Mouse (Mus musculus): Measurements from ENCODE around the gene Thap11. TPM values are rescaled to one million over a fixed set of nuclear protein-coding genes. Genes with fewer than 3 reads are reported as not detected.
A peak's percentile ranks its signal among the peaks of the same experiment; 100 is the strongest.

Gene Thap11
- polyA plus RNA-seq, 1 experiment: 41.5 TPM

DNA sequence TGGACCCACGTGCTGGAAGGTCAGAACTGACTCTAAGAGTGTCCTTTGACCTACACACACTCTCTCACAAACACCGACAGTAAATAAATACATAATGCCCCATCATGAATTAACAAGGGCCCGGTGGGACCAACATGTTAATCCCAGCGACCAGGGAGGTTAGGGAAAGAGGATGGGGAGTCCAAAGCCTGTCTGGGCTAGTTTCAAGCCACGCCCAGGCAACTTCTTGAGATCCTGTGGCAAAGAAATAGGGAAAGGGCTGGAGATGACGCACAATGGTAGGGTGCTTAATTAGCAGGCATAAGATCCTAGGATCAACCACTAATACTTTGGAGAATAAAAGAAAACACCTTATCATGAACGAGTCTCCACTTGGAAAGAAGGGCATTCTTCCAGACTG is 4.3 kb upstream of the Thap11 start:
- 60% methylated on average over 7 of the region's 7 CpGs for WGBS
- Histone ChIP-seq H3K27ac (ENCODE audit: insufficient read depth, low read depth, low read length) (no peak overlapping the region), H3K4me3 (ENCODE audit: insufficient read depth, low read depth, low read length) (no peak overlapping the region), H3K36me3 (ENCODE audit: control insufficient read depth, insufficient read depth, low read length) (no peaks in the 10 kb centered on the region), H3K27me3 (replicated peaks; ENCODE audit: control insufficient read depth, insufficient read depth, low read length) (no peaks in the 10 kb centered on the region), H3K4me1 (ENCODE audit: control insufficient read depth, insufficient read depth, low read length) (no peaks in the 10 kb centered on the region; the same call in 1 of the 2 replicates)
- TF ChIP-seq POLR2A (IDR thresholded peaks at IDR 0.05; ENCODE audit: low read depth, low read length) (no peak), CTCF (conservative IDR thresholded peaks at IDR 0.05; ENCODE audit: insufficient read depth, insufficient read length, low read depth, low read length) (no peak)
- no peak for DNase-seq

DNA sequence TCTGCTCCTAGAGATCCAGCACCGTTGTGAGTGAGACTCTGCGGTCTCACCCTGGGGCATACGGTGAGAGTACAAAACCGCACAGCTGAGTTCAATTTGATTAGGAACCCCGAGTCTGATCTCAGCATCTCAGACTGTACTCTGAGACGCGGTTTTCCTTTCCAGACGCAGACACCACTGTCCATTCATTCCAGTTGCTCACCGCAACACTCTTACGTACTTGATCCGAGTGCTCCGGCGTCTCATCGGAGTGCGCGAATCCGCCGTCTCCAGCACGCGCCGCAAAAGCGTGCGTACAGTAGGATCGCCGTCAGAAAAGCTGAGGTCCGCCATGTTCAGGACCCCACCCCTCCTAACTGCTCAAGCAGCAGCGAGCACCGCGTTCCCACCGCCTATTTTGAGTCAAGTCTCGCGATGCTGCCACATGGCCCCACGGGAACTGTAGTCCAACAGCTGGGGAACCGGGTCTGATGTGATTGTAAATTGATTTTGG is 3.2 kb upstream of the Thap11 start:
- no peak overlapping the region for H3K27ac ChIP-seq (ENCODE audit: insufficient read depth, low read depth, low read length)
- no peak for TF ChIP-seq POLR2A (IDR thresholded peaks at IDR 0.05; ENCODE audit: low read depth, low read length)
- no peak for TF ChIP-seq CTCF (conservative IDR thresholded peaks at IDR 0.05; ENCODE audit: insufficient read depth, insufficient read length, low read depth, low read length)
- DNase-seq: peak; percentile 93
- H3K27me3 ChIP-seq (replicated peaks; ENCODE audit: control insufficient read depth, insufficient read depth, low read length): no peaks in the 10 kb centered on the region
- peak overlapping the region; percentile 66 for H3K4me3 ChIP-seq (ENCODE audit: insufficient read depth, low read depth, low read length)
- under 1% methylated on average over 34 of the region's 34 CpGs for WGBS
- H3K4me1 ChIP-seq (ENCODE audit: control insufficient read depth, insufficient read depth, low read length): peaks cover 8% of the 10 kb centered on the region; the same call in 1 of the 2 replicates
- no peaks in the 10 kb centered on the region for H3K36me3 ChIP-seq (ENCODE audit: control insufficient read depth, insufficient read depth, low read length)

DNA sequence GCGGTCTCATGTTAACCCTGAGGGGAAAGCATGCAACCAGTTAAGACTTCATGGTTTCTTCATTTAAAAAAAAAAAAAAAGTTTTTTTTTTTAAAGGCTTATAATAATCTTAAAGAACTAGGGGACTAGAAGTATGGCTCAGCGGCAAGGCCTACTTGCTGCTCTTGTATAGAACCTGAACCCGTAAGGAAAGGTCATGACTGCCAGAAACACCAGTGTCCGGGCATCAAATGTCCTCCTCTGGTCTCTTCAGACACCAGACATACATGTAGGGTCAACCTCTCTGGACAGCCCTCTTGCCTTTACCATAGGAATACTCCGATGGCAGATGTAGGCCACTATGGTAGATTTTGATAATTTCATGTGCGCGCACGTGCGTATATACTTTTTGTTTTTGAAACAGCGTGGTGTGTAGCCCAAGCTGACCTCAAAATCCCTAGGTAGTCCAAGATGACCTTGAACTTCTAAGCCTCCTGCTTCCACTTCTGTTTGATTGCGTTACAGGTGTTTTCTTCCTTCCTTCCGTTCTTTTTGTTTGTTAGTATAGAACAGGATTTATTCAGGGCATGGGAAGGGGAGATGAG is 2.7 kb upstream of the Thap11 start:
- Histone ChIP-seq H3K27me3 (replicated peaks; ENCODE audit: control insufficient read depth, insufficient read depth, low read length) (no peaks in the 10 kb centered on the region), H3K4me1 (ENCODE audit: control insufficient read depth, insufficient read depth, low read length) (peaks cover 8% of the 10 kb centered on the region; the same call in 1 of the 2 replicates), H3K27ac (ENCODE audit: insufficient read depth, low read depth, low read length) (no peak overlapping the region), H3K4me3 (ENCODE audit: insufficient read depth, low read depth, low read length) (no peak overlapping the region), H3K36me3 (ENCODE audit: control insufficient read depth, insufficient read depth, low read length) (no peaks in the 10 kb centered on the region)
- TF ChIP-seq POLR2A (IDR thresholded peaks at IDR 0.05; ENCODE audit: low read depth, low read length) (no peak), CTCF (conservative IDR thresholded peaks at IDR 0.05; ENCODE audit: insufficient read depth, insufficient read length, low read depth, low read length) (no peak)
- WGBS: 78% methylated on average over 12 of the region's 12 CpGs
- no peak for DNase-seq

DNA sequence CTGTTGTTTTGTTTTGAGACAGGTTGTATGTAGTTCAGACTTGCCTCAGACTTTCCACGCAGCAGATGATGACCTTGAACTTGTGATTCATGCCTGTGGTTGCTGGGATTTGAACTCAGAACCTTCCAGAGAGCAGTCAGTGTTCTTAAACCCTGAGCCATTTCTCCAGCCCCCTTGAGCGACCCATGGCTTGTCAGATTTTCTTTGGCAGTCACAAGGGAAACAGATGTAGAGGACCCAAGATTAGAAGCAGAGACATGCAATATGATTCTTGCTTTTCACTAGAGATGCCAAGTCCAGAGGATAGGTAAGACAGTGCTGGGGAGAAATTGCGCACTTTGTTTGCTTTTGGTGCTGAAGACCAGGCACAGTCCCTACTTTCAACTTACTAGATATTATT is 1.8 kb upstream of the Thap11 start, which contains the start of gene Cenpt:
Gene Cenpt, minus strand, starts transcription at position 101 of the 400 bp plus-strand sequence.
- TF ChIP-seq CTCF (conservative IDR thresholded peaks at IDR 0.05; ENCODE audit: insufficient read depth, insufficient read length, low read depth, low read length) (no peak), POLR2A (IDR thresholded peaks at IDR 0.05; ENCODE audit: low read depth, low read length) (no peak)
- H3K27ac ChIP-seq (ENCODE audit: insufficient read depth, low read depth, low read length): no peak within 1 kb of the TSS
- DNase-seq: no peak
- no peaks in the 10 kb centered on the region for H3K27me3 ChIP-seq (replicated peaks; ENCODE audit: control insufficient read depth, insufficient read depth, low read length)
- H3K4me3 ChIP-seq (ENCODE audit: insufficient read depth, low read depth, low read length): no peak within 1 kb of the TSS
- no peaks in the 10 kb centered on the region for H3K36me3 ChIP-seq (ENCODE audit: control insufficient read depth, insufficient read depth, low read length)
- peaks cover 8% of the 10 kb centered on the region; the same call in 1 of the 2 replicates for H3K4me1 ChIP-seq (ENCODE audit: control insufficient read depth, insufficient read depth, low read length)
- 91% methylated on average over 3 of the region's 3 CpGs for WGBS

DNA sequence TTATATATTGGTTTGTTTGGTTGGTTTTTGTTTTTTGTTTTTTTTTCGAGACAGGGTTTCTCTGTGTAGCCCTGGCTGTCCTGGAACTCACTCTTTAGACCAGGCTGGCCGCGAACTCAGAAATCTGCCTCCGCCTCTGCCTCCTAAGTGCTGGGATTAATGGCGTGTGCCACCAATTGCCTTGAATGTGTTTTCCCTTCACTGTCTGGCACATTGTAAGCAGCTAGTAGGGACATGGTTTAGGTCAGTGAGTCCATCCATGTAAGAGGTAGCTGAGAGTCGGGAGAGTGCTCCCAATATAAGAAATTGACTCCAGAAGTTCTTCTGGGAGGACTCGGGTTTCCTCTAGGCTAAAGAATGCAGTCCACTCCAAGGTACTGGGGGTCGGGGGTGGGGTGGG is 629 bp upstream of the Thap11 start:
- DNase-seq: no peak
- peaks cover 8% of the 10 kb centered on the region; the same call in 1 of the 2 replicates for H3K4me1 ChIP-seq (ENCODE audit: control insufficient read depth, insufficient read depth, low read length)
- WGBS: 20% methylated on average over 8 of the region's 8 CpGs
- H3K4me3 ChIP-seq (ENCODE audit: insufficient read depth, low read depth, low read length): no peak overlapping the region
- H3K36me3 ChIP-seq (ENCODE audit: control insufficient read depth, insufficient read depth, low read length): no peaks in the 10 kb centered on the region
- H3K27ac ChIP-seq (ENCODE audit: insufficient read depth, low read depth, low read length): no peak overlapping the region
- no peaks in the 10 kb centered on the region for H3K27me3 ChIP-seq (replicated peaks; ENCODE audit: control insufficient read depth, insufficient read depth, low read length)
- TF ChIP-seq CTCF (conservative IDR thresholded peaks at IDR 0.05; ENCODE audit: insufficient read depth, insufficient read length, low read depth, low read length) (no peak), POLR2A (IDR thresholded peaks at IDR 0.05; ENCODE audit: low read depth, low read length) (no peak)

DNA sequence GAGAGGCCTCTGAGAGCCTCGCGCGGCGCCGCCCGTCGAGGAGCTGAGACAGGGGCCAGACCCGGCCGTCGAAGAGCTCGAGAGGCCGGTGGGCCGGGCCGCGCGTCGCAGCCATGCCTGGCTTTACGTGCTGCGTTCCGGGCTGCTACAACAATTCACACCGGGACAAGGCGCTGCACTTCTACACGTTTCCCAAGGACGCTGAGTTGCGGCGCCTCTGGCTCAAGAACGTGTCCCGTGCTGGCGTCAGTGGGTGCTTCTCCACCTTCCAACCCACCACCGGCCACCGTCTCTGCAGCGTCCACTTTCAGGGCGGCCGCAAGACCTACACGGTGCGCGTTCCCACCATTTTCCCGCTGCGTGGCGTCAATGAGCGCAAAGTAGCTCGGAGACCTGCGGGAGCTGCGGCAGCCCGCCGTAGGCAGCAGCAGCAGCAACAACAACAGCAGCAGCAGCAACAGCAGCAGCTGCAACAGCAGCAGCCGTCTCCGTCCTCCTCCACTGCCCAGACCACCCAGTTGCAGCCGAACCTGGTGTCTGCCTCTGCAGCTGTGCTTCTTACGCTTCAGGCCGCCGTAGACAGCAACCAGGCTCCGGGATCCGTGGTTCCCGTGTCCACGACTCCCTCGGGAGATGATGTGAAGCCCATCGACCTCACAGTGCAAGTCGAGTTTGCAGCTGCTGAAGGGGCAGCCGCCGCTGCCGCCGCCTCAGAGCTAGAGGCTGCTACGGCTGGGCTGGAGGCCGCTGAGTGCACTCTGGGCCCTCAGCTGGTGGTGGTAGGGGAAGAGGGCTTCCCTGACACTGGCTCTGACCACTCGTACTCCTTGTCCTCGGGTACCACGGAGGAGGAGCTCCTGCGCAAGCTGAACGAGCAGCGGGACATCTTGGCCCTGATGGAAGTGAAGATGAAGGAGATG is 576 bp downstream of the Thap11 start:
- Histone ChIP-seq H3K27ac (ENCODE audit: insufficient read depth, low read depth, low read length) (peak overlapping the region; percentile 89), H3K36me3 (ENCODE audit: control insufficient read depth, insufficient read depth, low read length) (no peaks in the 10 kb centered on the region), H3K4me3 (ENCODE audit: insufficient read depth, low read depth, low read length) (peak overlapping the region; percentile 63), H3K27me3 (replicated peaks; ENCODE audit: control insufficient read depth, insufficient read depth, low read length) (no peaks in the 10 kb centered on the region), H3K4me1 (ENCODE audit: control insufficient read depth, insufficient read depth, low read length) (peaks cover 8% of the 10 kb centered on the region; the same call in 1 of the 2 replicates)
- no peak for DNase-seq
- under 1% methylated on average over 71 of the region's 71 CpGs for WGBS
- TF ChIP-seq CTCF (conservative IDR thresholded peaks at IDR 0.05; ENCODE audit: insufficient read depth, insufficient read length, low read depth, low read length): no peak
- no peak for TF ChIP-seq POLR2A (IDR thresholded peaks at IDR 0.05; ENCODE audit: low read depth, low read length)
